Mouse (Mus musculus) testis, adult 2 months (tissue): ENCODE results near the gene Sumf1.

Source experiments
- CTCF ChIP-seq: fragments of 200-500 bp; IDR thresholded peaks from 2 replicates; pipeline ENCODE4 v1.5.1; 2012; ENCODE audit warnings: low read depth, mild to moderate bottlenecking, inconsistent platforms, low read length, moderate library complexity; ENCODE audit not compliant: control insufficient read depth, insufficient read depth, insufficient replicate concordance
- POLR2A ChIP-seq: fragments of 200-500 bp; IDR thresholded peaks from 2 replicates; pipeline ENCODE4 v1.6.1; 2012; ENCODE audit warnings: low read depth, mild to moderate bottlenecking, inconsistent platforms, low read length, moderate library complexity; ENCODE audit not compliant: control insufficient read depth

GRCm38 (mm10) chr6:108190690-108191089 is 5.3 kb upstream of the Sumf1 start:
- TF ChIP-seq POLR2A, result no peak
- TF ChIP-seq CTCF, result no peak
